Mouse (Mus musculus): ENCODE data around the gene Arrdc5. TPM values are rescaled to one million over a fixed set of nuclear protein-coding genes. Genes with fewer than 3 reads are reported as not detected.

Gene Arrdc5
- polyA plus RNA-seq, 1 experiment from 2014 or later = not detected

- Histone ChIP-seq H3K27ac (ENCODE audit: low read depth, low read length) (no peak overlapping the region), H3K9ac (replicated peaks; ENCODE audit: low read depth, low read length) (0 out of 2 replicates have a peak overlapping the region, but pooled peaks have one; percentile 21), H3K4me2 (ENCODE audit: low read depth, low read length) (peak overlapping the region; percentile 42; the same call in 1 of the 2 replicates), H3K36me3 (ENCODE audit: control insufficient read depth, insufficient read depth, low read length) (no peaks in the 10 kb centered on the region), H3K9me3 (ENCODE audit: control insufficient read depth, low read length) (no peaks in the 10 kb centered on the region), H3K4me3 (ENCODE audit: low read depth, low read length) (no peak overlapping the region), H3K27me3 (ENCODE audit: control insufficient read depth, insufficient read depth, low read length) (no peaks in the 10 kb centered on the region), H3K4me1 (ENCODE audit: control insufficient read depth, insufficient read depth, low read length) (peaks cover 8% of the 10 kb centered on the region; the same call in 1 of the 2 replicates)
- ATAC-seq (ENCODE audit: low read depth) = no peak
- 57% methylated on average over 3 of the region's 3 CpGs for WGBS
These were observed 11.2 kb downstream of the Arrdc5 start for GRCm38 (mm10) chr17:56288866-56289265.

GRCm38 (mm10) chr17:56287830-56288229, 12.3 kb downstream of the Arrdc5 start:
- H3K4me3 ChIP-seq (ENCODE audit: low read depth, low read length) = no peak overlapping the region
- no peak for ATAC-seq (ENCODE audit: low read depth)
- WGBS = 68% methylated on average over 3 of the region's 3 CpGs
- H3K9me3 ChIP-seq (ENCODE audit: control insufficient read depth, low read length) = no peaks in the 10 kb centered on the region
- H3K27me3 ChIP-seq (ENCODE audit: control insufficient read depth, insufficient read depth, low read length) = no peaks in the 10 kb centered on the region
- no peak overlapping the region for H3K27ac ChIP-seq (ENCODE audit: low read depth, low read length)
- H3K4me2 ChIP-seq (ENCODE audit: low read depth, low read length) = peak overlapping the region; percentile 20; the same call in 1 of the 2 replicates
- no peak overlapping the region for H3K9ac ChIP-seq (replicated peaks; ENCODE audit: low read depth, low read length)
- no peaks in the 10 kb centered on the region for H3K36me3 ChIP-seq (ENCODE audit: control insufficient read depth, insufficient read depth, low read length)
- H3K4me1 ChIP-seq (ENCODE audit: control insufficient read depth, insufficient read depth, low read length) = peaks cover 8% of the 10 kb centered on the region; the same call in 1 of the 2 replicates

- 93% methylated on average over 11 of the region's 11 CpGs for WGBS
- no peak overlapping the region for H3K4me2 ChIP-seq (ENCODE audit: low read depth, low read length)
- H3K9ac ChIP-seq (replicated peaks; ENCODE audit: low read depth, low read length) = no peak overlapping the region
- H3K4me3 ChIP-seq (ENCODE audit: low read depth, low read length) = no peak overlapping the region
- no peaks in the 10 kb centered on the region for H3K27me3 ChIP-seq (ENCODE audit: control insufficient read depth, insufficient read depth, low read length)
- H3K36me3 ChIP-seq (ENCODE audit: control insufficient read depth, insufficient read depth, low read length) = no peaks in the 10 kb centered on the region
- H3K9me3 ChIP-seq (ENCODE audit: control insufficient read depth, low read length) = no peaks in the 10 kb centered on the region
- no peak for ATAC-seq (ENCODE audit: low read depth)
- peaks cover 8% of the 10 kb centered on the region; the same call in 1 of the 2 replicates for H3K4me1 ChIP-seq (ENCODE audit: control insufficient read depth, insufficient read depth, low read length)
- H3K27ac ChIP-seq (ENCODE audit: low read depth, low read length) = no peak overlapping the region
These were observed 14.1 kb downstream of the Arrdc5 start for GRCm38 (mm10) chr17:56285995-56286394.

- H3K4me2 ChIP-seq (ENCODE audit: low read depth, low read length) = no peak overlapping the region
- H3K27me3 ChIP-seq (ENCODE audit: control insufficient read depth, insufficient read depth, low read length) = no peaks in the 10 kb centered on the region
- no peaks in the 10 kb centered on the region for H3K36me3 ChIP-seq (ENCODE audit: control insufficient read depth, insufficient read depth, low read length)
- H3K9ac ChIP-seq (replicated peaks; ENCODE audit: low read depth, low read length) = no peak overlapping the region
- H3K4me1 ChIP-seq (ENCODE audit: control insufficient read depth, insufficient read depth, low read length) = no peaks in the 10 kb centered on the region
- no peak overlapping the region for H3K27ac ChIP-seq (ENCODE audit: low read depth, low read length)
- ATAC-seq (ENCODE audit: low read depth) = no peak
- H3K9me3 ChIP-seq (ENCODE audit: control insufficient read depth, low read length) = no peaks in the 10 kb centered on the region
- 89% methylated on average over 8 of the region's 8 CpGs for WGBS
- no peak overlapping the region for H3K4me3 ChIP-seq (ENCODE audit: low read depth, low read length)
These were observed 16.8 kb downstream of the Arrdc5 start for GRCm38 (mm10) chr17:56283316-56283715.

GRCm38 (mm10) chr17:56282802-56283201, 17.3 kb downstream of the Arrdc5 start:
- H3K4me1 ChIP-seq (ENCODE audit: control insufficient read depth, insufficient read depth, low read length) = no peaks in the 10 kb centered on the region
- no peak overlapping the region for H3K4me3 ChIP-seq (ENCODE audit: low read depth, low read length)
- H3K9me3 ChIP-seq (ENCODE audit: control insufficient read depth, low read length) = no peaks in the 10 kb centered on the region
- H3K27ac ChIP-seq (ENCODE audit: low read depth, low read length) = no peak overlapping the region
- no peak overlapping the region for H3K4me2 ChIP-seq (ENCODE audit: low read depth, low read length)
- H3K9ac ChIP-seq (replicated peaks; ENCODE audit: low read depth, low read length) = no peak overlapping the region
- H3K27me3 ChIP-seq (ENCODE audit: control insufficient read depth, insufficient read depth, low read length) = no peaks in the 10 kb centered on the region
- 77% methylated on average over 4 of the region's 4 CpGs for WGBS
- no peak for ATAC-seq (ENCODE audit: low read depth)
- no peaks in the 10 kb centered on the region for H3K36me3 ChIP-seq (ENCODE audit: control insufficient read depth, insufficient read depth, low read length)

GRCm38 (mm10) chr17:56281193-56281592, 18.9 kb downstream of the Arrdc5 start:
- Histone ChIP-seq H3K27me3 (ENCODE audit: control insufficient read depth, insufficient read depth, low read length) (no peaks in the 10 kb centered on the region), H3K36me3 (ENCODE audit: control insufficient read depth, insufficient read depth, low read length) (no peaks in the 10 kb centered on the region), H3K4me1 (ENCODE audit: control insufficient read depth, insufficient read depth, low read length) (no peaks in the 10 kb centered on the region), H3K4me3 (ENCODE audit: low read depth, low read length) (no peak overlapping the region), H3K4me2 (ENCODE audit: low read depth, low read length) (no peak overlapping the region), H3K9me3 (ENCODE audit: control insufficient read depth, low read length) (no peaks in the 10 kb centered on the region), H3K9ac (replicated peaks; ENCODE audit: low read depth, low read length) (no peak overlapping the region), H3K27ac (ENCODE audit: low read depth, low read length) (no peak overlapping the region)
- ATAC-seq (ENCODE audit: low read depth) = no peak
- 90% methylated on average over 12 of the region's 12 CpGs for WGBS

GRCm38 (mm10) chr17:56279481-56280155, 20.5 kb downstream of the Arrdc5 start:
- H3K9ac ChIP-seq (replicated peaks; ENCODE audit: low read depth, low read length) = no peak overlapping the region
- no peaks in the 10 kb centered on the region for H3K4me1 ChIP-seq (ENCODE audit: control insufficient read depth, insufficient read depth, low read length)
- no peak overlapping the region for H3K4me2 ChIP-seq (ENCODE audit: low read depth, low read length)
- no peaks in the 10 kb centered on the region for H3K36me3 ChIP-seq (ENCODE audit: control insufficient read depth, insufficient read depth, low read length)
- H3K9me3 ChIP-seq (ENCODE audit: control insufficient read depth, low read length) = no peaks in the 10 kb centered on the region
- 94% methylated on average over 12 of the region's 12 CpGs for WGBS
- no peak for ATAC-seq (ENCODE audit: low read depth)
- H3K4me3 ChIP-seq (ENCODE audit: low read depth, low read length) = no peak overlapping the region
- no peaks in the 10 kb centered on the region for H3K27me3 ChIP-seq (ENCODE audit: control insufficient read depth, insufficient read depth, low read length)
- H3K27ac ChIP-seq (ENCODE audit: low read depth, low read length) = no peak overlapping the region

- no peak overlapping the region for H3K4me2 ChIP-seq (ENCODE audit: low read depth, low read length)
- WGBS = 93% methylated on average over 5 of the region's 5 CpGs
- H3K36me3 ChIP-seq (ENCODE audit: control insufficient read depth, insufficient read depth, low read length) = no peaks in the 10 kb centered on the region
- no peaks in the 10 kb centered on the region for H3K4me1 ChIP-seq (ENCODE audit: control insufficient read depth, insufficient read depth, low read length)
- H3K9ac ChIP-seq (replicated peaks; ENCODE audit: low read depth, low read length) = no peak overlapping the region
- no peaks in the 10 kb centered on the region for H3K27me3 ChIP-seq (ENCODE audit: control insufficient read depth, insufficient read depth, low read length)
- no peak for ATAC-seq (ENCODE audit: low read depth)
- H3K27ac ChIP-seq (ENCODE audit: low read depth, low read length) = no peak overlapping the region
- no peak overlapping the region for H3K4me3 ChIP-seq (ENCODE audit: low read depth, low read length)
- H3K9me3 ChIP-seq (ENCODE audit: control insufficient read depth, low read length) = no peaks in the 10 kb centered on the region
These were observed 21.7 kb downstream of the Arrdc5 start for GRCm38 (mm10) chr17:56278340-56278739.

- H3K4me1 ChIP-seq (ENCODE audit: control insufficient read depth, insufficient read depth, low read length) = no peaks in the 10 kb centered on the region
- WGBS = 44% methylated on average over 2 of the region's 2 CpGs
These were observed 22.6 kb downstream of the Arrdc5 start for GRCm38 (mm10) chr17:56277567-56277893.

More at GRCm38 (mm10) chr17:56277567-56277893, 22.6 kb downstream of the Arrdc5 start:
- Histone ChIP-seq H3K4me3 (ENCODE audit: low read depth, low read length) (no peak overlapping the region), H3K9ac (replicated peaks; ENCODE audit: low read depth, low read length) (no peak overlapping the region), H3K27ac (ENCODE audit: low read depth, low read length) (no peak overlapping the region), H3K36me3 (ENCODE audit: control insufficient read depth, insufficient read depth, low read length) (no peaks in the 10 kb centered on the region), H3K4me2 (ENCODE audit: low read depth, low read length) (no peak overlapping the region; the same call in 1 of the 2 replicates), H3K9me3 (ENCODE audit: control insufficient read depth, low read length) (no peaks in the 10 kb centered on the region), H3K27me3 (ENCODE audit: control insufficient read depth, insufficient read depth, low read length) (no peaks in the 10 kb centered on the region)
- ATAC-seq (ENCODE audit: low read depth) = no peak

All from neural tube, embryonic 14.5 days (tissue).